Mouse (Mus musculus) cortical plate, adult 2 months (tissue): ENCODE data around the gene Cyp2d34. TPM values are rescaled to one million over a fixed set of nuclear protein-coding genes. Genes with fewer than 3 reads are reported as not detected.

Experiments used
- H3K27ac ChIP-seq: fragments of 200-500 bp; 2 replicates; pipeline ENCODE4 v1.5.1; 2012; ENCODE audit warnings: low read length, control low read depth, inconsistent platforms; ENCODE audit not compliant: insufficient read depth
- H3K4me1 ChIP-seq: fragments of 200-500 bp; 2 replicates; pipeline ENCODE4 v1.6.1; 2011; ENCODE audit warnings: low read length; ENCODE audit not compliant: control insufficient read depth, insufficient read depth
- H3K4me3 ChIP-seq: fragments of 200-500 bp; 2 replicates; pipeline ENCODE4 v1.5.1; 2011; ENCODE audit warnings: mild to moderate bottlenecking, low read length, control low read depth; ENCODE audit not compliant: insufficient read depth
- CTCF ChIP-seq: fragments of 200-500 bp; IDR thresholded peaks from 2 replicates; pipeline ENCODE4 v1.5.1; 2011; ENCODE audit warnings: mild to moderate bottlenecking, control low read depth, low read length; ENCODE audit not compliant: insufficient read depth; ENCODE audit errors: extremely low read depth
- POLR2A ChIP-seq: fragments of 200-500 bp; IDR thresholded peaks from 2 replicates; pipeline ENCODE4 v1.6.1; 2011; ENCODE audit warnings: mild to moderate bottlenecking, low read length, control low read depth; ENCODE audit not compliant: insufficient read depth; ENCODE audit errors: extremely low read depth
- polyA plus RNA-seq: library from polyadenylated mRNA; depleted of rRNA; stranded (reverse); fragments of >200 nt; gene quantifications from 2 replicates; pipeline ENCODE4 v1.2.3, GENCODE M21; 2012; rRNA removed

The Cyp2d34 gene
- polyA plus RNA-seq, 1 experiment, result not detected

DNA sequence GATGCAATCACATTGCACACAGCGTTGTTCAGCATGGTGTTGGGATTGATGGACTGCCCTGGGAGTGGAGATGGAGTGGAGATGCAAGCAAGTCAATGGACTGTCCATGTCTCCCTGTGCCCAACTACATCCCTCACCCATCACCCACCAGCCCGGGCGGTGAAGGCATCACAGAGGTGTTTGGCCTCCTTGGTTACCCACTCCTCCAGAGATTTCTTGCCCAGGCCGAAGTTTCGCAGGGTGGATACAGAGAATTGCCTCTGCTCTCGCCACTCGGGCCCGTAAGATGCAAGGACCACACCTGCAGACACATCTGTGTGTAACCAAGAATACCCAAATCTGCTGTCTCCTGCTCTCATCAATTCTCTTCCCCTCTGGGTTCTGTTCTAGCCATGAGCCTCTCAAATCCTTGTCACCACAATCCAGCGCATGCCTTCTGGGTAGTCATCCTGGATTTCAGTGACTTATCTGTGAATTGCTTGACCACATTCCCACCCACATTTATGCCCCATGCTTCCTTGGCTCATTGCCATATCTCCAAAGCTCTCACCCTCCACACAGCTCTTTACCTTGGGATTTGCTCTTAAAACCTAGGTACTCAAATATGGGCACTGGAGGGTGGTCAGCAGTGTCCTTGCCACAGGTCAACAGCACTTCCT, 2.3 kb downstream of the Cyp2d34 start:
- Histone ChIP-seq H3K27ac (no peak overlapping the region), H3K4me1 (no peaks in the 10 kb centered on the region), H3K4me3 (no peak overlapping the region)
- TF ChIP-seq POLR2A (no peak), CTCF (no peak)

- Histone ChIP-seq H3K4me1 (no peaks in the 10 kb centered on the region), H3K4me3 (no peak overlapping the region), H3K27ac (no peak overlapping the region)
- no peak for TF ChIP-seq POLR2A
- TF ChIP-seq CTCF, result no peak
These were observed 38.1 kb downstream of the Cyp2d34 start for GRCm38 (mm10) chr15:82582621-82583020.

GRCm38 (mm10) chr15:82579071-82579470, 41.7 kb downstream of the Cyp2d34 start:
- no peak overlapping the region for H3K4me3 ChIP-seq
- no peak overlapping the region for H3K27ac ChIP-seq
- TF ChIP-seq CTCF (no peak), POLR2A (no peak)
- no peaks in the 10 kb centered on the region for H3K4me1 ChIP-seq

- H3K4me3 ChIP-seq, result no peak overlapping the region
- TF ChIP-seq CTCF (no peak), POLR2A (no peak)
- no peak overlapping the region for H3K27ac ChIP-seq
- no peaks in the 10 kb centered on the region for H3K4me1 ChIP-seq
These were observed 47.9 kb downstream of the Cyp2d34 start for GRCm38 (mm10) chr15:82572856-82573255.

Other genes starting within 250 kb of the Cyp2d34 start
- 50.3 and 57.9 TPM in 2 replicates for gene Cyp2d22, start 240.7 kb downstream of the Cyp2d34 start, polyA plus RNA-seq
- gene Cyp2d11, start 226.9 kb downstream of the Cyp2d34 start, polyA plus RNA-seq, result not detected in 2 replicates
- not detected in 2 replicates for gene Cyp2d10, start 213.8 kb downstream of the Cyp2d34 start, polyA plus RNA-seq
- gene Cyp2d9, start 187.5 kb downstream of the Cyp2d34 start, polyA plus RNA-seq, result not detected in 2 replicates
- not detected in 2 replicates for gene Cyp2d12, start 65.9 kb downstream of the Cyp2d34 start, polyA plus RNA-seq
- gene Cyp2d40, start 143.2 kb upstream of the Cyp2d34 start, polyA plus RNA-seq, result not detected in 2 replicates
- 0.31 TPM in 1 of 2 replicates, not detected in the other for gene Cyp2d26, start 173.3 kb upstream of the Cyp2d34 start, polyA plus RNA-seq